Comparison of ENCODE assay signal across 17 mouse cellular contexts in genomic region chr4:88003159-88003948, GRCm38 (mm10). TPM values are rescaled to one million over a fixed set of nuclear protein-coding genes. Genes with fewer than 3 reads are reported as not detected.
DNase-seq lines count a peak whose midpoint lies in the region; ATAC-seq and TF ChIP-seq lines count a peak whose summit lies in the region.
"Had no signal": no experiment of that assay in that cellular context is flagged by ENCODE, and none has a peak within 500 bp of the region (broad histone marks: within the 10 kb centered on the region; RNA-seq: fewer than 3 reads in every experiment).

No protein-coding gene starts in this region.

- H3K36me3 ChIP-seq in heart, adult 2 months (ENCODE audit: control insufficient read depth, insufficient read depth, low read length), result peaks cover 6% of the 10 kb centered on the region
- no peaks in the 10 kb centered on the region for H3K36me3 ChIP-seq in lung, embryonic 15.5 days
- H3K36me3 ChIP-seq: limb, embryonic 15.5 days had no signal

- H3K27me3 ChIP-seq in heart, adult 2 months (ENCODE audit: control insufficient read depth, insufficient read depth, low read length), result no peaks in the 10 kb centered on the region
- no peaks in the 10 kb centered on the region for H3K27me3 ChIP-seq in lung, embryonic 15.5 days
- H3K27me3 ChIP-seq: limb, embryonic 15.5 days; Patski had no signal

- no peak overlapping the region for H3K9ac ChIP-seq in heart, adult 2 months (ENCODE audit: low read depth, low read length)
- H3K9ac ChIP-seq in lung, embryonic 15.5 days, result no peak overlapping the region
- H3K9ac ChIP-seq: limb, embryonic 15.5 days had no signal

- H3K9me3 ChIP-seq in lung, embryonic 15.5 days, result no peaks in the 10 kb centered on the region
- H3K9me3 ChIP-seq: limb, embryonic 15.5 days had no signal

- no peak for TF ChIP-seq EP300 in heart, adult 2 months (IDR thresholded peaks at IDR 0.05; ENCODE audit: insufficient read depth, low read depth, low read length)

- intact Hi-C loops in heart, adult 2 months (cut with DNase I), result no loop called here
- intact Hi-C loops in heart, postnatal 36 days (cut with DNase I), result no loop called here

- TF ChIP-seq POLR2A in heart, adult 2 months (IDR thresholded peaks at IDR 0.05; ENCODE audit: insufficient read depth, low read depth, low read length), result no peak

- H3K4me1 ChIP-seq in heart, adult 2 months (ENCODE audit: control insufficient read depth, insufficient read depth, low read length), result no peaks in the 10 kb centered on the region; the same call in 1 of the 2 replicates
- peaks cover 9% of the 10 kb centered on the region for H3K4me1 ChIP-seq in lung, embryonic 15.5 days
- H3K4me1 ChIP-seq: limb, embryonic 15.5 days had no signal

- H3K4me2 ChIP-seq in lung, embryonic 15.5 days, result peak overlapping the region; percentile 24; the same call in 1 of the 2 replicates
- H3K4me2 ChIP-seq: limb, embryonic 15.5 days had no signal

- no peak overlapping the region for H3K4me3 ChIP-seq in heart, adult 2 months
- no peak overlapping the region for H3K4me3 ChIP-seq in lung, embryonic 15.5 days
- H3K4me3 ChIP-seq: limb, embryonic 15.5 days had no signal

- no peak for ATAC-seq in lung, embryonic 15.5 days (ENCODE audit: borderline replicate concordance, extremely low read depth, low FRiP score, low TSS enrichment)
- peak; percentile 56 to 58; a peak in 3 of 4 replicates for ATAC-seq in hematopoietic stem cell, adult 5-6 weeks (replicated peaks in 1 of 2; ENCODE audit: insufficient read depth in 1 of 2, low FRiP score in 2 of 2, low TSS enrichment in 1 of 2, low read depth in 1 of 2, poor library complexity in 2 of 2, severe bottlenecking in 2 of 2)
- ATAC-seq in neutrophil, adult 5-6 weeks (ENCODE audit: extremely low read depth, insufficient number of reproducible peaks, low FRiP score, poor library complexity, severe bottlenecking), result peak; percentile 25; the same call in 1 of the 2 replicates
- ATAC-seq: forebrain, embryonic 14.5 days; hindbrain, postnatal 0 days; midbrain, embryonic 16.5 days; Patski had no signal

- peak; percentile 38 for TF ChIP-seq CTCF in heart, adult 2 months (IDR thresholded peaks at IDR 0.05)

- H3K79me2 ChIP-seq in heart, adult 2 months (replicated peaks; ENCODE audit: control insufficient read depth, insufficient read depth, low read length), result no peaks in the 10 kb centered on the region

- DNase-seq in heart, adult 2 months, result no peak
- no peak for DNase-seq in heart, postnatal 36 days
- DNase-seq in lung, postnatal 4 days, result no peak
- no peak for DNase-seq in kidney, adult 11 months
- no peak for DNase-seq in thymus, postnatal 36 days
- DNase-seq: adrenal gland, adult 8-10 months; cerebellum, postnatal 36 days; gastrocnemius, postnatal 10 days; kidney, postnatal 10 days had no signal

- H3K27ac ChIP-seq in heart, adult 2 months, result no peak overlapping the region
- peak overlapping the region; percentile 62 for H3K27ac ChIP-seq in lung, embryonic 15.5 days
- H3K27ac ChIP-seq: hindbrain, postnatal 0 days; limb, embryonic 15.5 days had no signal

- WGBS in heart, adult 2 months, result 48% methylated on average over 9 of the region's 9 CpGs
- 21% methylated on average over 9 of the region's 9 CpGs for WGBS in lung, embryonic 15.5 days

RNA-seq across cellular contexts. Expression of gene Mllt3, which starts 29.8 kb away (rescaled TPM):
- 10 to 100 TPM; 11.0 to 15.2 TPM for total RNA-seq in heart, adult 2 months (2021)
- polyA plus RNA-seq in heart, adult 2 months (2012; rRNA removed), result 3.8 and 7.3 TPM in 2 replicates
- 10 to 100 TPM; 10.5 to 14.9 TPM for total RNA-seq in heart, postnatal 36 days (2021)
- 44.3 and 45.6 TPM in 2 replicates for polyA plus RNA-seq in lung, embryonic 15.5 days (2015; fragmentation: Nextera tagmentation; extraction: Ambion mirVana)
- 55.9 and 77.6 TPM in 2 replicates for total RNA-seq in hematopoietic stem cell, adult 5-6 weeks (2017)
- total RNA-seq in neutrophil, adult 5-6 weeks (2017), result 14.6 and 16.1 TPM in 2 replicates
